Comparison of ENCODE assay signal across 22 mouse cellular contexts in the genomic region with DNA sequence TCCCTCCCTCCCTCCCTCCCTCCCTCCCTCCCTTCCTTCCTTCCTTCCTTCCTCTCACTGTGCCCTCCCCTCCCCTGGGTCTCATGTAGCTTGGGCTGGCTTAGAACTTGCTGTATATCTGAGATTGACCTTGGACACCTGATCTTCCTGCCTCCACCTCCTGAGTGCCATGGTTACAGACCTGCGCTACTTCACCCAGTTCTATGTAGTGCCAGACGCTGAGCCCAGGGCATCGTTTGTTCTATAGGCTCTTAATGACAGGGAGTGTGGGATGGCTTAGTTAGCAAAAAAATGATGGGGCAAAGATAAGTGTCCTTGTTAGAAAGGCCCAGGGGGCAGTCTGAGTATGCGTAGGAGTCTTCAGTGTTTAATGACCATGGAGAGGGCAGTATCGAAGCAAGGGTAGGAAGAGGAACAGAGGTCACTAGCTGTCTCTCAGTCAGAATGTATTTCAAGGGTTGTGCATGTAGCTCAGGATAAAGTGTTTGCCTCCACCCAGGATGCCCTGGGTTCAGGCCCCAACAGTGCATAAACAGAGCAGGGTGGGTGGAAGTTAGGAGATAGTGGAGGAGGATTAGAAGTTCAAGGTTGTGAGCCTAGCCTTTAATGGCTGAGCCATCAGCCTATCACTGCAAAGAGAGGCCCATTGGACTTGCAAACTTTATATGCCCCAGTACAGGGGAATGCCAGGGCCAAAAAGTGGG. TPM values are rescaled to one million over a fixed set of nuclear protein-coding genes. Genes with fewer than 3 reads are reported as not detected.
DNase-seq lines count a peak whose midpoint lies in the region; ATAC-seq and TF ChIP-seq lines count a peak whose summit lies in the region.
"Had no signal": no experiment of that assay in that cellular context is flagged by ENCODE, and none has a peak within 500 bp of the region (broad histone marks: within the 10 kb centered on the region; RNA-seq: fewer than 3 reads in every experiment).

No protein-coding gene starts in this region.

- DNase-seq in stomach, postnatal 0 days (ENCODE audit: low spot score), result no peak
- DNase-seq in liver, embryonic 13.5 days, result peak; percentile 60
- DNase-seq in lung, adult 18-20 months, result no peak
- no peak for DNase-seq in cerebellum, postnatal 4 days (ENCODE audit: low spot score in 2 of 2)
- DNase-seq: adrenal gland, postnatal 10 days; cerebellum, adult 2 months; gastrocnemius, postnatal 14 days; heart, postnatal 4 days; kidney, adult 8-10 months; midbrain, embryonic 14.5 days; retina, postnatal 1 day; thymus, postnatal 36 days had no signal

- H3K27ac ChIP-seq in intestine, embryonic 15.5 days, result no peak overlapping the region
- H3K27ac ChIP-seq in intestine, embryonic 16.5 days (ENCODE audit: low read length), result no peak overlapping the region
- no peak overlapping the region for H3K27ac ChIP-seq in stomach, embryonic 14.5 days (ENCODE audit: low read length)
- no peak overlapping the region for H3K27ac ChIP-seq in stomach, postnatal 0 days (replicated peaks)
- peak overlapping the region; percentile 100 for H3K27ac ChIP-seq in liver, embryonic 13.5 days
- H3K27ac ChIP-seq: embryonic facial prominence, embryonic 12.5 days; lung, embryonic 15.5 days; macrophage had no signal

- H3K9ac ChIP-seq in intestine, embryonic 15.5 days, result no peak overlapping the region
- H3K9ac ChIP-seq in intestine, embryonic 16.5 days (ENCODE audit: low read depth, low read length), result no peak overlapping the region
- no peak overlapping the region for H3K9ac ChIP-seq in stomach, embryonic 14.5 days (replicated peaks; ENCODE audit: low read depth, low read length)
- no peak overlapping the region for H3K9ac ChIP-seq in stomach, postnatal 0 days (ENCODE audit: low read length)
- H3K9ac ChIP-seq in liver, embryonic 13.5 days, result peak overlapping the region; percentile 80
- H3K9ac ChIP-seq: embryonic facial prominence, embryonic 12.5 days; lung, embryonic 15.5 days had no signal

- no peaks in the 10 kb centered on the region for H3K27me3 ChIP-seq in intestine, embryonic 15.5 days (replicated peaks)
- no peaks in the 10 kb centered on the region for H3K27me3 ChIP-seq in intestine, embryonic 16.5 days (replicated peaks; ENCODE audit: control insufficient read depth, insufficient read depth, low read length)
- H3K27me3 ChIP-seq in stomach, embryonic 14.5 days (ENCODE audit: control insufficient read depth, insufficient read depth, low read length), result no peaks in the 10 kb centered on the region
- H3K27me3 ChIP-seq in stomach, postnatal 0 days (ENCODE audit: control insufficient read depth, insufficient read depth, low read length), result no peaks in the 10 kb centered on the region
- no peaks in the 10 kb centered on the region for H3K27me3 ChIP-seq in liver, embryonic 13.5 days
- H3K27me3 ChIP-seq: embryonic facial prominence, embryonic 12.5 days; lung, embryonic 15.5 days had no signal

- no peak for TF ChIP-seq EP300 in stomach, postnatal 0 days (optimal IDR thresholded peaks at IDR 0.05)

- H3K9me3 ChIP-seq in intestine, embryonic 15.5 days, result no peaks in the 10 kb centered on the region
- 0 out of 2 replicates have a peak, but pooled peaks cover under 1% of the 10 kb centered on the region for H3K9me3 ChIP-seq in intestine, embryonic 16.5 days (ENCODE audit: control insufficient read depth, low read length)
- no peaks in the 10 kb centered on the region; the same call in 1 of the 2 replicates for H3K9me3 ChIP-seq in stomach, embryonic 14.5 days (ENCODE audit: control insufficient read depth, low read depth, low read length)
- H3K9me3 ChIP-seq in stomach, postnatal 0 days (ENCODE audit: control insufficient read depth, low read length), result no peaks in the 10 kb centered on the region
- H3K9me3 ChIP-seq in liver, embryonic 13.5 days (replicated peaks), result 0 out of 2 replicates have a peak, but pooled peaks cover 2% of the 10 kb centered on the region
- H3K9me3 ChIP-seq: lung, embryonic 15.5 days had no signal

- no peak overlapping the region for H3K4me3 ChIP-seq in intestine, embryonic 15.5 days (replicated peaks)
- H3K4me3 ChIP-seq in intestine, embryonic 16.5 days (ENCODE audit: low read length), result no peak overlapping the region
- H3K4me3 ChIP-seq in stomach, embryonic 14.5 days (ENCODE audit: low read depth, low read length), result no peak overlapping the region
- no peak overlapping the region for H3K4me3 ChIP-seq in stomach, postnatal 0 days (ENCODE audit: low read depth, low read length)
- H3K4me3 ChIP-seq in liver, embryonic 13.5 days (replicated peaks), result peak overlapping the region; percentile 68
- H3K4me3 ChIP-seq: embryonic facial prominence, embryonic 12.5 days; lung, embryonic 15.5 days had no signal

- no peak overlapping the region for H3K4me2 ChIP-seq in intestine, embryonic 15.5 days (replicated peaks)
- H3K4me2 ChIP-seq in intestine, embryonic 16.5 days (ENCODE audit: low read depth, low read length), result no peak overlapping the region
- no peak overlapping the region for H3K4me2 ChIP-seq in stomach, embryonic 14.5 days (replicated peaks; ENCODE audit: low read depth, low read length)
- H3K4me2 ChIP-seq in stomach, postnatal 0 days (replicated peaks; ENCODE audit: low read depth), result no peak overlapping the region
- H3K4me2 ChIP-seq in liver, embryonic 13.5 days, result peak overlapping the region; percentile 76
- H3K4me2 ChIP-seq: embryonic facial prominence, embryonic 12.5 days; lung, embryonic 15.5 days had no signal

- no peak for TF ChIP-seq CTCF in stomach, postnatal 0 days (IDR thresholded peaks at IDR 0.05; ENCODE audit: low read depth)

- no peaks in the 10 kb centered on the region for H3K4me1 ChIP-seq in intestine, embryonic 15.5 days (replicated peaks)
- H3K4me1 ChIP-seq in intestine, embryonic 16.5 days (ENCODE audit: control insufficient read depth, insufficient read depth, low read length), result no peaks in the 10 kb centered on the region; the same call in 1 of the 2 replicates
- H3K4me1 ChIP-seq in stomach, embryonic 14.5 days (ENCODE audit: control insufficient read depth, insufficient read depth, low read length), result no peaks in the 10 kb centered on the region
- H3K4me1 ChIP-seq in stomach, postnatal 0 days (replicated peaks; ENCODE audit: control insufficient read depth, insufficient read depth), result no peaks in the 10 kb centered on the region
- H3K4me1 ChIP-seq in liver, embryonic 13.5 days (replicated peaks), result peaks cover 60% of the 10 kb centered on the region
- H3K4me1 ChIP-seq: embryonic facial prominence, embryonic 12.5 days; lung, embryonic 15.5 days had no signal

- peaks cover 13% of the 10 kb centered on the region for H3K36me3 ChIP-seq in intestine, embryonic 15.5 days
- peaks cover 3% of the 10 kb centered on the region for H3K36me3 ChIP-seq in intestine, embryonic 16.5 days (ENCODE audit: control insufficient read depth, insufficient read depth, low read length)
- peaks cover 9% of the 10 kb centered on the region; the same call in 1 of the 2 replicates for H3K36me3 ChIP-seq in stomach, embryonic 14.5 days (ENCODE audit: control insufficient read depth, insufficient read depth, low read length)
- peaks cover 3% of the 10 kb centered on the region for H3K36me3 ChIP-seq in stomach, postnatal 0 days (ENCODE audit: control insufficient read depth, insufficient read depth, low read length)
- H3K36me3 ChIP-seq in liver, embryonic 13.5 days, result peaks cover 36% of the 10 kb centered on the region

- 80% methylated on average over 5 of the region's 5 CpGs for WGBS in intestine, embryonic 15.5 days
- WGBS in intestine, embryonic 16.5 days, result 77% methylated on average over 5 of the region's 5 CpGs
- WGBS in stomach, embryonic 14.5 days, result 84% methylated on average over 5 of the region's 5 CpGs
- 90% methylated on average over 5 of the region's 5 CpGs for WGBS in stomach, postnatal 0 days
- 67% methylated on average over 5 of the region's 5 CpGs for WGBS in liver, embryonic 13.5 days (ENCODE audit: insufficient replicate concordance)

- ATAC-seq in intestine, embryonic 15.5 days, result 0 out of 2 replicates have a peak, but pooled peaks have one; percentile 14
- no peak; the same call in 1 of the 2 replicates for ATAC-seq in intestine, embryonic 16.5 days
- ATAC-seq in stomach, embryonic 14.5 days (ENCODE audit: insufficient number of reproducible peaks, insufficient read depth, low FRiP score, low read depth), result 0 out of 2 replicates have a peak, but pooled peaks have one; percentile 16
- ATAC-seq in stomach, postnatal 0 days (ENCODE audit: low FRiP score, low TSS enrichment), result no peak
- peak; percentile 61 for ATAC-seq in liver, embryonic 13.5 days (ENCODE audit: low read depth)
- no peak for ATAC-seq in cerebellum, adult (ENCODE audit: insufficient number of reproducible peaks, low FRiP score, low TSS enrichment)
- ATAC-seq: hindbrain, embryonic 16.5 days had no signal

RNA-seq across cellular contexts. Expression of a gene that starts 18.3 kb away (rescaled TPM):
- 36.3 and 36.4 TPM in 2 replicates for polyA plus RNA-seq in intestine, embryonic 15.5 days (2015; fragmentation: Nextera tagmentation; extraction: Ambion mirVana)
- 23.6 and 28.7 TPM in 2 replicates for polyA plus RNA-seq in intestine, embryonic 16.5 days (2015; fragmentation: Nextera tagmentation; extraction: Ambion mirVana)
- polyA plus RNA-seq in stomach, embryonic 14.5 days (2014; fragmentation: Nextera tagmentation; extraction: Ambion mirVana), result 18.4 and 19.1 TPM in 2 replicates
- 37.3 and 42.7 TPM in 2 replicates for polyA plus RNA-seq in stomach, postnatal 0 days (2015; fragmentation: Nextera tagmentation; extraction: Ambion mirVana)
- polyA plus RNA-seq in liver, embryonic 13.5 days (2015; fragmentation: Nextera tagmentation; extraction: Ambion mirVana), result 15.0 and 17.5 TPM in 2 replicates

RNA-seq across cellular contexts. Expression of a gene that starts 20.0 kb away (rescaled TPM):
- not detected in 2 replicates for polyA plus RNA-seq in intestine, embryonic 15.5 days (2015; fragmentation: Nextera tagmentation; extraction: Ambion mirVana)
- polyA plus RNA-seq in intestine, embryonic 16.5 days (2015; fragmentation: Nextera tagmentation; extraction: Ambion mirVana), result not detected in 2 replicates
- polyA plus RNA-seq in stomach, embryonic 14.5 days (2014; fragmentation: Nextera tagmentation; extraction: Ambion mirVana), result not detected in 2 replicates
- polyA plus RNA-seq in stomach, postnatal 0 days (2015; fragmentation: Nextera tagmentation; extraction: Ambion mirVana), result 0.22 and 0.28 TPM in 2 replicates
- not detected in 2 replicates for polyA plus RNA-seq in liver, embryonic 13.5 days (2015; fragmentation: Nextera tagmentation; extraction: Ambion mirVana)
- polyA plus RNA-seq: cerebellum, adult 2 months; cortical plate, adult 2 months; forebrain, embryonic 11.5 days; lung, embryonic 15.5 days; macrophage had no signal

RNA-seq across cellular contexts. Expression of a gene that starts 20.1 kb away (rescaled TPM):
- polyA plus RNA-seq in intestine, embryonic 15.5 days (2015; fragmentation: Nextera tagmentation; extraction: Ambion mirVana), result 0.69 and 1.0 TPM in 2 replicates
- polyA plus RNA-seq in intestine, embryonic 16.5 days (2015; fragmentation: Nextera tagmentation; extraction: Ambion mirVana), result 0.53 and 0.55 TPM in 2 replicates
- polyA plus RNA-seq in stomach, embryonic 14.5 days (2014; fragmentation: Nextera tagmentation; extraction: Ambion mirVana), result 0.80 and 1.0 TPM in 2 replicates
- 0.27 and 0.45 TPM in 2 replicates for polyA plus RNA-seq in stomach, postnatal 0 days (2015; fragmentation: Nextera tagmentation; extraction: Ambion mirVana)
- 1.9 and 2.1 TPM in 2 replicates for polyA plus RNA-seq in liver, embryonic 13.5 days (2015; fragmentation: Nextera tagmentation; extraction: Ambion mirVana)

RNA-seq across cellular contexts. Expression of a gene that starts 29.7 kb away (rescaled TPM):
- polyA plus RNA-seq in intestine, embryonic 15.5 days (2015; fragmentation: Nextera tagmentation; extraction: Ambion mirVana), result 28.0 and 32.9 TPM in 2 replicates
- polyA plus RNA-seq in intestine, embryonic 16.5 days (2015; fragmentation: Nextera tagmentation; extraction: Ambion mirVana), result 41.2 and 41.9 TPM in 2 replicates
- polyA plus RNA-seq in stomach, embryonic 14.5 days (2014; fragmentation: Nextera tagmentation; extraction: Ambion mirVana), result 29.3 and 29.5 TPM in 2 replicates
- polyA plus RNA-seq in stomach, postnatal 0 days (2015; fragmentation: Nextera tagmentation; extraction: Ambion mirVana), result 49.7 and 52.8 TPM in 2 replicates
- polyA plus RNA-seq in liver, embryonic 13.5 days (2015; fragmentation: Nextera tagmentation; extraction: Ambion mirVana), result 26.8 and 28.9 TPM in 2 replicates

Comparison
In these comparisons a context has a peak if more than half of its experiments do, and no peak if none do; other contexts are left out.
1. ATAC-seq: peak in intestine, embryonic 15.5 days (single experiment), stomach, embryonic 14.5 days (single experiment) and liver, embryonic 13.5 days (single experiment); none in intestine, embryonic 16.5 days (single experiment), stomach, postnatal 0 days (single experiment) and cerebellum, adult (single experiment).